Mouse (Mus musculus) embryonic fibroblast, embryonic 13.5 days (primary cell): ENCODE results near the gene Car10. TPM values are rescaled to one million over a fixed set of nuclear protein-coding genes. Genes with fewer than 3 reads are reported as not detected.

Experiments used
- H3K27ac ChIP-seq: 2 replicates; pipeline ENCODE4 v1.5.1; 2012; ENCODE audit warnings: low read length, control low read depth, inconsistent platforms; ENCODE audit not compliant: insufficient read depth
- H3K4me1 ChIP-seq: 2 replicates; pipeline ENCODE4 v1.6.1; 2011; ENCODE audit warnings: low read length; ENCODE audit not compliant: control insufficient read depth, insufficient read depth
- H3K4me3 ChIP-seq: 2 replicates; pipeline ENCODE4 v1.5.1; 2011; ENCODE audit warnings: mild to moderate bottlenecking, control low read depth, low read length; ENCODE audit not compliant: insufficient read depth
- CTCF ChIP-seq: IDR thresholded peaks from 2 replicates; pipeline ENCODE4 v1.5.1; 2011; ENCODE audit warnings: mild to moderate bottlenecking, control low read depth, low read length, moderate library complexity, borderline replicate concordance; ENCODE audit not compliant: insufficient read depth
- POLR2A ChIP-seq: IDR thresholded peaks from 2 replicates; pipeline ENCODE4 v1.6.1; 2011; ENCODE audit warnings: low read depth, mild to moderate bottlenecking, control low read depth, low read length, moderate library complexity
- polyA plus RNA-seq: library from polyadenylated mRNA; stranded (reverse); fragments of >200 nt; gene quantifications from 2 replicates; pipeline ENCODE4 v1.2.4, GENCODE M21; 2011; ENCODE audit warnings: low read depth; ENCODE audit not compliant: missing spikeins, insufficient read length

Gene Car10
- polyA plus RNA-seq, 1 experiment = 0.88 TPM

DNA sequence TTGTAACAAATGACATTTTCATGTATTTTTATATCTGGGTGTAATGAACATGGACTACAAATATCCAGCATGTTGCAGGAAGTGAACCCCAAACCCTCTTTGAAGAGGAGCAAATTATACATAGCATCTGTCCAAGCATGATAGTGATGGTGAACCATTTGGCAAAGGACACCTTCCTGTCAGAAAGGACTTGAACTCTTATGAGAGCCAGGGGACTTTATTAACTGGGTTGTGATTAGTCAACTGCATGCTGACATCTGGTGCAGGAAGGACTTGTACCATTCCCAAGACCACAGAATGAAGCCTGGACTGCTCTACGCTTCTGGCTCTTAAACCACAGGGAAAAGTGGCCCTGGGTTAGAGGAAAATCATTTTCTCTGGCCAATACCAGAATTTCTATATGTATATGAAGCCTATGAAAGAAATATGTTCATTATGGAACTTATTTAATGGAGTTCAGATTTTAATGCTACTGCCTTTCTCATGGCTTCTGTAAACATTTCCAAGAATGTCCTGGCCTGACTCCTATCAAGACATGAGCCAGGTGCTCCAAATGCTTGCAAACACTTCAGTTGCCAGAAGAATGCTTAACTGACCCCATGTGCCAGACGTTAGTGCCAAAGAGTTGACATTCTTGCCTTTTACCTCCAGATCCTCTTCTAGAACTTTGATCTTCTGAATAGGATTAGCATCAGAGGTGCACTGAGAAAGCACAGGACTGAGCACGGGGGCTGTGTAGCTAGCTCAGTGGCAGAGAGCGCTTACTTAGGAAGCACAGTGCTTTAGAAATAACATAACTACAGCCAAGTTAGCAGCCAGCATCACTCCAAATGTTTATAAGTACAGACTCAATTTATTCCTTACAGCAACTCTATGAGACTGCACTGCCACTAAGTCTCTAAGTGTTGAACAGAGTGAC, 337.4 kb downstream of the Car10 start:
- Histone ChIP-seq H3K27ac (no peak overlapping the region), H3K4me3 (no peak overlapping the region), H3K4me1 (no peaks in the 10 kb centered on the region)
- TF ChIP-seq CTCF (no peak), POLR2A (no peak)

DNA sequence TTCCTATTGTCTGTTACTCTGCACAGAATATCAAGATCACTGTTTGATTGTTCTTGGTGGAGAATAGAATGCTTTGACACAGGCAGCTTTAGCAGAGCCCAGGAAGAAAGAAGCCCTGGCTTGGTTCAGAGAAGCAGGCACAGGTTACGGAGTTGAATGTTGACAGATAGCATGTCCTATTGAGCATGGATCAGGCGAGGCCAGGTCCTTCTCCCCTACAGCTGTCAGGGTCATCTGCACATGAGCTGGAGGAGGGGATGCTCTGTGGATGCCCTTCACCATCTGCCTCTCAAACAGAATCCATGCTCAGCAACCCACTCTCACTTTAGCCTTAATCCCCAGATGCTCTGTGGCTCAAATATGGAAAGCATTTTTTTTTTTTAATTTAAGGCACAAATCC, 339.1 kb downstream of the Car10 start:
- H3K4me3 ChIP-seq = no peak overlapping the region
- no peaks in the 10 kb centered on the region for H3K4me1 ChIP-seq
- TF ChIP-seq CTCF = no peak
- TF ChIP-seq POLR2A = no peak
- no peak overlapping the region for H3K27ac ChIP-seq

DNA sequence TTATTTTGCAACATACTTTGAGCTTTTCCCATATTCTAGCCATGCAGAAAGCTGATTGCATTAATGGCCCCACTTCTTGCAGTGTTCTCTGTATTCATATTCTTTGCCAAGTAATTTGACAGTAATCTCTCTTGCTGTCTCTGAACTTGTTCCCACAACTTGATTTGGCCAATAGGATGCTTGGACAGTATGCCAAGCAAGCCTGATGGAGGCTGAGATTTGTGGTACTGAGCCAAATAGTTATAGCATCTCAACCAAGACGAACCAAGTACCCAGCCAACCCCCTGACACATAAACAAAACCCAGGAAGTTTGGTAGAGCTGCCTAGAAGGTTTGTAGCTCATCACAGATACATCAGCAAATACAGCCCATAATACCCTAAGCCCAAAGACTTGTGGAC, 342.6 kb downstream of the Car10 start:
- H3K4me1 ChIP-seq = no peaks in the 10 kb centered on the region
- H3K27ac ChIP-seq = no peak overlapping the region
- TF ChIP-seq POLR2A = no peak
- no peak overlapping the region for H3K4me3 ChIP-seq

DNA sequence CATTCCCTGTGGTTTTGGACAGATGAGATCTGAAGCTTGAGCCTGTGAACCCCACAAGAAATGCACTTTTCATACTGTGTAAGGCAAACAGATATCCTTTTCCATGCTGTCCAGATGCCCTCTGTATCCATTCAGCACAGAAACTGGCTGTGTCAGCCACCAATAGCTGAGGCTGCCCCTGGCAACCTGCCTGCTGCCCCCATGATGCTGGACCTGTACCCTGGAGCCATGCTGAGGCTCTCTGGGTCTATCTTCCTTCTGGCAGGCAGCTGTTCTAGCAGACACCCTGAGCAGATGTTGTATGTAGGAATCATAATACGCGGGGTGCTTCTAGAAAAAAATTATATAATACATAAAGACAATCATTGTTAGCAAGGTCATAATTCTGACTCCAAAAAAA, 345.9 kb downstream of the Car10 start:
- no peaks in the 10 kb centered on the region for H3K4me1 ChIP-seq
- H3K27ac ChIP-seq = no peak overlapping the region
- TF ChIP-seq CTCF = no peak
- no peak for TF ChIP-seq POLR2A
- no peak overlapping the region for H3K4me3 ChIP-seq

DNA sequence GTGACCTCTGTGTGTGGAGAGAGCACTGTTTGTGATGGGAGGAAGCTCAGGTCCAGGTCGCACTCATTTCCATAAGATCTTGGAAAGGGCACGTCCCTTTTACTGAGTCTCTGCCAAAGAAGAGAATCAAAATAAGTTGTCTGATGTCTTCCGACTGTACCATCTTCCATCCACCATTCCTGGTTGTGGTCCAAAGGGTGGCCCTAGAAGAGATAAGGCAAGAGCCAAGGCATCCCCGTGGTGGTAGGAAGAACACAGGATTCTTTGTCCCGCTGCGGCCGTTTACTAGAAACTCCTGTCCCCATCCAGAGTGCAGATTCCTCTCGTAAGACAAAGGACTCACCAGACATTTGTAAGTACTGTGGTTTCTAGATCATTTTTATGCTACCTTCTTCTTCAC, 346.9 kb downstream of the Car10 start:
- Histone ChIP-seq H3K27ac (no peak overlapping the region), H3K4me3 (no peak overlapping the region), H3K4me1 (no peaks in the 10 kb centered on the region)
- TF ChIP-seq POLR2A (no peak), CTCF (no peak)

DNA sequence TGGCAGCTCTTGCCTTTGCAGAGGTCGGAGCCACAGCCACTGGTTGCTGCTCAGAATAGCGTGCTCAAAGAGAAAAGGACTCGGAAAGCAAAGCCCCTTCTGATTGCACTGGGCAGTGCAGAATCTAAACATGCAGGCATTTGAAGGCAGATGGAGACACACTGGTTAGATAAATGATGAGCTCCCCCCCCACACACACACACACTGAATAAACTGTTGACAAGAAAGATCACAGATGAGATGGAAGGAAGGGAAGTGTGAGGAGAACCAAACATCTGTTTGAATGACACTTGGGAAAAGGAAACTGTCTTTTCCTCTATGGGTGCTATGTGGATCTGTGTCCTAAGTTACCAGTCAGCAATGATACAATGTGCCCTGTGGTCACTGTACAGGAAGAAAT, 349.7 kb downstream of the Car10 start:
- TF ChIP-seq POLR2A = no peak
- TF ChIP-seq CTCF = no peak
- Histone ChIP-seq H3K4me1 (no peaks in the 10 kb centered on the region), H3K27ac (no peak overlapping the region), H3K4me3 (no peak overlapping the region)

DNA sequence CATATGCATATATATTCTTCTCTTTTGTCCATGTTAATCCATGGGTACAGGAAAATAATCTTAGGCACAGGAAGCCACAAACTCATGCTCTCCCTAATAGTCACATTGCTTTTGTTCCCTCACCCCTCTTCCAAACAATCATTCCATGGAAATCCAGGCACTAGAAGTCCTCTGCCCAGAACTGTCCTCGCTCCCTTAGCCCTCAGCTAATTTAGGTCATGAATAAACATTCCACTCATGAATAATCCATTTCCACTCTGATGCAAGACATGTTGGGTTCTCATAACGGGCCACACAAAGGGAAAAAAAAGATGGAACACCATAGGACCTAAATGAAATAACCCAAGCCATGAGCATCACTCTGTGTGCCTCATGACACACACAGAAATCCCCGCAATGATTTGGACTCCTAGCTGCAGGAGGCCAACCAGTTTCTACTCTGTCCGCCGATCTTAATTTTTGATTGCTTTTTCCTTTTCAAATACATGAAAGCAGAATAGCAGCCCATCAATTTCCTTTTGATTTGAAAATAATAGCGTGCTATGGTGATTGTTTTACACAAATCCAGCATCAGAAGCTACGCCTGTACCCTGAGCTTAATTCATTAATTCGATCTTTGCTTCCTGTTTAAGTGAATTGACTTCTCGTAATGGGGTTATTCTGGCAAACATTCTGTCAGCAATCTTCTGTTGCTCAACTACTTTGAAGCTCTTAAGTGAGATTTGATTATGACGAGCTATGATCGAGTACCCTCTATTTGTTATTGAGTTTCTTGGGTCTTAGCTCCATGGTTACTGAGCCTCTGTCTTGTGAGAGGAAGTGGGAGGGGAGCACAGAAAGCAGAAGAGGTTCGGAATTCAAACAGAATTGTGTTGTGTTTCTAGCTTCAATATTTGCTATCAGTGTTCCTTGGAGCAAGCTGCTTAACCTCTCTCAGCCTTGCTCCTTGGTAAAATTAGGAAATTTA, 350.7 kb downstream of the Car10 start:
- no peak for TF ChIP-seq CTCF
- no peak for TF ChIP-seq POLR2A
- Histone ChIP-seq H3K4me3 (no peak overlapping the region), H3K4me1 (no peaks in the 10 kb centered on the region), H3K27ac (no peak overlapping the region)

DNA sequence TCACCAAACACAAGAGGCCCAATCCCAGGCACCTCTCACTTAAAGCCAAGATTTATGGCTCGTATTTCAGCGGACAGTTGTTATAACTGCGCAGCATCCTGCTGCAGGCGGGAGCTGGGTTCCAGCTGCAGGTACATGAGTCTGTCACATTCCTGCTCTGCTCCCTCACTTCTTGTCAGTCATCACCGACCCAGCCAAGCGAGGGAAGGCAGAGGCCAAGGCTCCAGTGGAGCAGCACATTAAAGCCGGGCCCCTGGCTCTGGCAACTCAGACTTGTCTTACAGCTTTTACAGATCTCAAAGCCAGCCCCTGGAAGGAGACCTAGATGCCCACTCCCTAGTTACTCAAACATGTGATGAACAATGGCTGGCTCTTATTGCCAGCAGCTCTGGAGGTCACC, 352.7 kb downstream of the Car10 start:
- Histone ChIP-seq H3K4me1 (no peaks in the 10 kb centered on the region), H3K27ac (no peak overlapping the region), H3K4me3 (no peak overlapping the region)
- TF ChIP-seq CTCF (no peak), POLR2A (no peak)

DNA sequence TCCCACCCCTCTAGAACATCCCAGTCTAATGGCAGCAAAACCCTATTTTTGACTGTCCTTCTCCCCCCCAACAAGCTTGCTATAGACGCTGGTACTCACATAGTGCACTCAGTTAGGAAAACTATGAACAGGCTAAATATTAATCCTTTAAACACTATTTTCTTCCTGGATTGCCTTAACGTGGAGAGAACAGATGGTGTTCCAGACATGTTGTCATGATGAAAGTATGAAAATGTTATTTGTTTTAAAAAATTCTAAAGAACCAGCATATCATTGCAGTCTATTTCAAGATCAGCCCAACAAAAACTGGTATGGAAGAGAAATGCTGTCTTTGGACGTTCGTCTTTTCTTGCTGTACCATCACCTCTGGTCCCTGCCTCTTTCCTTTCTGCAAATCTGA, 368.4 kb downstream of the Car10 start:
- no peak overlapping the region for H3K27ac ChIP-seq
- no peaks in the 10 kb centered on the region; the same call in 1 of the 2 replicates for H3K4me1 ChIP-seq
- H3K4me3 ChIP-seq = no peak overlapping the region
- TF ChIP-seq CTCF (no peak), POLR2A (no peak)

DNA sequence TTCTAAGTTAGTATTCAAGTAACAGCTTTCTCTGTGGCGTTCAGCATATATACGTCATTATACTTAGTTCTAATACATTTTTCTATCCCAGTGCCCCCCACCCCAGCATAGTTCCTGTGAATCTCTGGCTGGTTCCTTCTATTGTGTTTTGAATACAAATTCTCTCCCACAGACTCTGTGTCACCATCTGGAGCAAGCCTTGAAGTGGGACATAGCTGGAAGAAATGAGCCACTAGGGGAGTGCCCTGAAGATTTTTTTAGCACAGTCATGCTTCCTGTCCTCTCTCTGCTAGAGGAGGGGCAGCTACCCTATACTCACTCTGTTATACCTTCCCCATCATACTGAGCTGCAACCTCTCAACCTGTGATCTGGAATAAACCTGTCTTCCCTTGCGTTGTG, 369.9 kb downstream of the Car10 start:
- no peak for TF ChIP-seq POLR2A
- no peak for TF ChIP-seq CTCF
- no peaks in the 10 kb centered on the region; the same call in 1 of the 2 replicates for H3K4me1 ChIP-seq

More for the DNA sequence above, 369.9 kb downstream of the Car10 start:
- Histone ChIP-seq H3K4me3 (no peak overlapping the region), H3K27ac (no peak overlapping the region)
